8 mouse cellular contexts compared by ENCODE assay signal in the genomic region with DNA sequence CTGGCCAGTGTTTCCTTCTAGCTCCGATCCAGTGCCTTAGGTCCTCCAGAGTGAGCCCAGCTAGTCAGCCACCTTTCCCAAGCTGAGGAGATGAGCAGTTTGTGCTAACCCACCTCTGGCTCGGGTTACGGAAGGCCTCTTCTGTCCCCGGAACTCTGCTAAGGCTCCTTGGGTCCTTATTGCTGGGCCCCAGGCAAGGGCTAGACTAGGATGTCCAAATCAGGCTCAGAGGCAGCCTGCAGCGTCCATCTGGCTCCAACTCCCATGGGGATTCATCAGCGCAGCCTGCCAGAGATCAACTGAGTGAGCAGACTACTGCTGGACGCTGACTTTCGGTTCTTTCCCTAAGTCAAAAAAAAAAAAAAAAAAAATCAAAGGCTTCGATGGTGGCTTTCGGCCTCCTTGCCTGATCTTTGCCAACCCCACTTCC. TPM values are rescaled to one million over a fixed set of nuclear protein-coding genes. Genes with fewer than 3 reads are reported as not detected.
DNase-seq lines count a peak whose midpoint lies in the region; ATAC-seq lines count a peak whose summit lies in the region.

No protein-coding gene starts in this region.

- peaks cover 39% of the 10 kb centered on the region for H3K4me1 ChIP-seq in lung, embryonic 15.5 days
- peaks cover 50% of the 10 kb centered on the region for H3K4me1 ChIP-seq in embryonic facial prominence, embryonic 15.5 days
- peaks cover 14% of the 10 kb centered on the region for H3K4me1 ChIP-seq in hindbrain, embryonic 11.5 days (replicated peaks; ENCODE audit: control insufficient read depth, insufficient read depth, low read length)
- peaks cover 7% of the 10 kb centered on the region; the same call in 1 of the 2 replicates for H3K4me1 ChIP-seq in midbrain, embryonic 16.5 days (ENCODE audit: control insufficient read depth, insufficient read depth, low read length)

- H3K4me2 ChIP-seq in lung, embryonic 15.5 days, result peak overlapping the region; percentile 44
- no peak overlapping the region for H3K4me2 ChIP-seq in embryonic facial prominence, embryonic 15.5 days (replicated peaks)
- peak overlapping the region; percentile 57 for H3K4me2 ChIP-seq in hindbrain, embryonic 11.5 days (replicated peaks; ENCODE audit: low read depth, low read length)
- peak overlapping the region; percentile 0; the same call in 1 of the 2 replicates for H3K4me2 ChIP-seq in midbrain, embryonic 16.5 days (ENCODE audit: low read length)

- no peak overlapping the region for H3K9ac ChIP-seq in lung, embryonic 15.5 days
- H3K9ac ChIP-seq in embryonic facial prominence, embryonic 15.5 days, result no peak overlapping the region
- H3K9ac ChIP-seq in hindbrain, embryonic 11.5 days (ENCODE audit: low read depth, low read length), result peak overlapping the region; percentile 48
- no peak overlapping the region for H3K9ac ChIP-seq in midbrain, embryonic 16.5 days (ENCODE audit: low read depth, low read length)

- no peak for ATAC-seq in lung, embryonic 15.5 days (ENCODE audit: borderline replicate concordance, extremely low read depth, low FRiP score, low TSS enrichment)
- ATAC-seq in embryonic facial prominence, embryonic 15.5 days (ENCODE audit: insufficient number of reproducible peaks, low FRiP score, low TSS enrichment, low read depth), result no peak
- ATAC-seq in hindbrain, embryonic 11.5 days (ENCODE audit: low FRiP score), result no peak
- ATAC-seq in midbrain, embryonic 16.5 days, result no peak

- H3K27ac ChIP-seq in lung, embryonic 15.5 days, result no peak overlapping the region
- no peak overlapping the region for H3K27ac ChIP-seq in embryonic facial prominence, embryonic 15.5 days (replicated peaks)
- 0 out of 2 replicates have a peak overlapping the region, but pooled peaks have one; percentile 2 for H3K27ac ChIP-seq in hindbrain, embryonic 11.5 days (ENCODE audit: low read depth, low read length)
- no peak overlapping the region; the same call in 1 of the 2 replicates for H3K27ac ChIP-seq in midbrain, embryonic 16.5 days (ENCODE audit: low read length)

- H3K9me3 ChIP-seq in lung, embryonic 15.5 days, result no peaks in the 10 kb centered on the region
- H3K9me3 ChIP-seq in embryonic facial prominence, embryonic 15.5 days (replicated peaks), result no peaks in the 10 kb centered on the region
- H3K9me3 ChIP-seq in hindbrain, embryonic 11.5 days (ENCODE audit: control insufficient read depth, low read length), result no peaks in the 10 kb centered on the region
- H3K9me3 ChIP-seq in midbrain, embryonic 16.5 days (replicated peaks; ENCODE audit: control insufficient read depth, low read length, poor library complexity, severe bottlenecking), result no peaks in the 10 kb centered on the region

- peaks cover 100% of the 10 kb centered on the region for H3K27me3 ChIP-seq in lung, embryonic 15.5 days
- H3K27me3 ChIP-seq in embryonic facial prominence, embryonic 15.5 days, result peaks cover 97% of the 10 kb centered on the region
- peaks cover 56% of the 10 kb centered on the region for H3K27me3 ChIP-seq in hindbrain, embryonic 11.5 days (ENCODE audit: control insufficient read depth, insufficient read depth, low read length)
- peaks cover 45% of the 10 kb centered on the region for H3K27me3 ChIP-seq in midbrain, embryonic 16.5 days (ENCODE audit: control insufficient read depth, insufficient read depth, low read depth, low read length)

- no peak for DNase-seq in lung, postnatal 10 days
- peak; percentile 68 for DNase-seq in hindbrain, embryonic 11.5 days (ENCODE audit: low spot score)
- DNase-seq in testis, postnatal 10 days (ENCODE audit: low spot score), result no peak
- DNase-seq in ovary, postnatal 36 days (ENCODE audit: low spot score), result no peak
- no peak for DNase-seq in urinary bladder, postnatal 25 days (ENCODE audit: low spot score)

- no peaks in the 10 kb centered on the region for H3K36me3 ChIP-seq in lung, embryonic 15.5 days
- no peaks in the 10 kb centered on the region for H3K36me3 ChIP-seq in embryonic facial prominence, embryonic 15.5 days
- H3K36me3 ChIP-seq in hindbrain, embryonic 11.5 days (ENCODE audit: control insufficient read depth, insufficient read depth, low read length), result no peaks in the 10 kb centered on the region
- H3K36me3 ChIP-seq in midbrain, embryonic 16.5 days (ENCODE audit: control insufficient read depth, insufficient read depth, low read length), result no peaks in the 10 kb centered on the region

- 1% methylated on average over 10 of the region's 10 CpGs for WGBS in lung, embryonic 15.5 days
- WGBS in embryonic facial prominence, embryonic 15.5 days, result 3% methylated on average over 10 of the region's 10 CpGs
- 1% methylated on average over 10 of the region's 10 CpGs for WGBS in hindbrain, embryonic 11.5 days
- 9% methylated on average over 10 of the region's 10 CpGs for WGBS in midbrain, embryonic 16.5 days

- peak overlapping the region; percentile 13; the same call in 1 of the 2 replicates for H3K4me3 ChIP-seq in lung, embryonic 15.5 days
- 0 out of 2 replicates have a peak overlapping the region, but pooled peaks have one; percentile 7 for H3K4me3 ChIP-seq in embryonic facial prominence, embryonic 15.5 days (replicated peaks)
- H3K4me3 ChIP-seq in hindbrain, embryonic 11.5 days (ENCODE audit: low read depth, low read length), result peak overlapping the region; percentile 58
- H3K4me3 ChIP-seq in midbrain, embryonic 16.5 days (ENCODE audit: low read depth, low read length), result peak overlapping the region; percentile 0; the same call in 1 of the 2 replicates

RNA-seq across cellular contexts. Expression of gene Pax6, which starts 4.9 kb away (rescaled TPM):
- polyA plus RNA-seq in lung, embryonic 15.5 days (2015; fragmentation: Nextera tagmentation; extraction: Ambion mirVana), result not detected in 2 replicates
- 2.2 and 2.7 TPM in 2 replicates for polyA plus RNA-seq in embryonic facial prominence, embryonic 15.5 days (2015; fragmentation: Nextera tagmentation; extraction: Ambion mirVana)
- 23.9 and 26.8 TPM in 2 replicates for polyA plus RNA-seq in hindbrain, embryonic 11.5 days (2014; fragmentation: Nextera tagmentation; extraction: Ambion mirVana)
- 17.4 and 25.7 TPM in 2 replicates for polyA plus RNA-seq in midbrain, embryonic 16.5 days (2015; fragmentation: Nextera tagmentation; extraction: Ambion mirVana)

Comparison
In these comparisons a context has a peak if more than half of its experiments do, and no peak if none do; other contexts are left out.
1. H3K4me3 ChIP-seq: peak in every context shown above with its lines; median percentile 58 in hindbrain, embryonic 11.5 days; 13 in lung, embryonic 15.5 days; 7 in embryonic facial prominence, embryonic 15.5 days; 0 in midbrain, embryonic 16.5 days.